Mouse (Mus musculus): Measurements from ENCODE around the gene Vmn1r83. TPM values are rescaled to one million over a fixed set of nuclear protein-coding genes. Genes with fewer than 3 reads are reported as not detected.

The Vmn1r83 gene
- polyA plus RNA-seq (2017; shearing (Covaris generic)) = not detected

GRCm38 (mm10) chr7:12329381-12329780 lies at the start of gene Vmn1r83:
Gene Vmn1r83, minus strand, starts transcription at chr7:12329481.

GRCm38 (mm10) chr7:12369173-12369572 lies 39.9 kb upstream of the Vmn1r83 start, which contains the start of gene Vmn1r84:
Gene Vmn1r84, minus strand, starts transcription at chr7:12369273.

GRCm38 (mm10) chr7:12300130-12300529 lies 29.2 kb downstream of the Vmn1r83 start, which contains the start of gene Vmn1r82:
Gene Vmn1r82, plus strand, starts transcription at chr7:12300430.

Other genes starting within 250 kb of the Vmn1r83 start
- 0.14 TPM for gene Vmn1r78, start 179.2 kb downstream of the Vmn1r83 start, polyA plus RNA-seq (2017; shearing (Covaris generic))
- gene Vmn1r79, start 158.2 kb downstream of the Vmn1r83 start, polyA plus RNA-seq (2017; shearing (Covaris generic)) = not detected
- gene Vmn1r80, start 140.2 kb downstream of the Vmn1r83 start, polyA plus RNA-seq (2017; shearing (Covaris generic)) = 0.10 TPM
- 0.04 TPM for gene Vmn1r81, start 61.2 kb downstream of the Vmn1r83 start, polyA plus RNA-seq (2017; shearing (Covaris generic))
- gene Vmn1r82, start 29.1 kb downstream of the Vmn1r83 start, polyA plus RNA-seq (2017; shearing (Covaris generic)) = not detected
- not detected for gene Vmn1r84, start 39.8 kb upstream of the Vmn1r83 start, polyA plus RNA-seq (2017; shearing (Covaris generic))
- gene Zfp551, start 93.3 kb upstream of the Vmn1r83 start, polyA plus RNA-seq (2017; shearing (Covaris generic)) = 1.2 TPM
- gene Zfp606, start 148.8 kb upstream of the Vmn1r83 start, polyA plus RNA-seq (2017; shearing (Covaris generic)) = 2.1 TPM
- gene 2900092C05Rik, start 183.0 kb upstream of the Vmn1r83 start, polyA plus RNA-seq (2017; shearing (Covaris generic)) = not detected

Measured in effector memory CD4-positive, alpha-beta T cell, adult 5 months (primary cell).